Mouse (Mus musculus) olfactory bulb, adult 2 months (tissue): ENCODE data around the gene Slc15a3.

Source experiments
- CTCF ChIP-seq: fragments of 200-500 bp; IDR thresholded peaks from 2 replicates; pipeline ENCODE4 v1.5.1; 2012; ENCODE audit warnings: low read depth, mild to moderate bottlenecking, low read length, moderate library complexity; ENCODE audit not compliant: insufficient read depth
- POLR2A ChIP-seq: fragments of 200-500 bp; IDR thresholded peaks from 2 replicates; pipeline ENCODE4 v1.6.1; 2012; ENCODE audit warnings: mild to moderate bottlenecking, low read depth, low read length, moderate library complexity; ENCODE audit not compliant: insufficient read depth

DNA sequence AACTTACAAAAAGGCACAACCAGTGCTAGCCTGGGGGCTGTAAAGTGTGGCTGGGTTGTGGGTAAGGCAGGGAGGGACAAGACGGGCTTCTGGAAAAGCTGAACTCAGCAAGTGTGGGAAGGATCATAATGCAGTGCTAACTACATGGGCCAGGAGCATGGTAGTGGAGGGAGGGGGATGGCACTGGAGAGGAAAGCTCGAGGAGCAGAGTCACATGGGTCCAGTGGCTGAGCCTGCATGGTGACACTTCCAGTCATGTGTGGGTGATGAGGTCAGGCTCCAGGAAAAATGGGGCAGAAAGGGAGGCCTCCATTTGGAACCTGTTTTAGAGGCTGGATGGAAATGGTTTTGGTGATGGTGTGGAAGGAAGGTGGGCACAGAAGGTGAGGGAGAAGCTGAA lies 17.0 kb downstream of the Slc15a3 start:
- TF ChIP-seq CTCF (no peak), POLR2A (no peak)
